Mouse (Mus musculus) lung, adult 2 months (tissue): ENCODE measurements around the gene Nhlrc2. TPM values are rescaled to one million over a fixed set of nuclear protein-coding genes. Genes with fewer than 3 reads are reported as not detected.

Source experiments
- DNase-seq: peaks from one replicate; pipeline ENCODE4 v3.0.0; 2022
- H3K4me1 ChIP-seq: fragments of 200-500 bp; 2 replicates; pipeline ENCODE4 v1.6.1; 2011; ENCODE audit warnings: low read length; ENCODE audit not compliant: control insufficient read depth, insufficient read depth
- H3K4me3 ChIP-seq: fragments of 200-500 bp; replicated peaks from 2 replicates; pipeline ENCODE3; 2011; ENCODE audit warnings: low read depth, mild to moderate bottlenecking, control low read depth, low read length; ENCODE audit errors: extremely low read depth
- CTCF ChIP-seq: fragments of 200-500 bp; IDR thresholded peaks from 2 replicates; pipeline ENCODE4 v1.5.1; 2011; ENCODE audit warnings: mild to moderate bottlenecking, low read length, control low read depth; ENCODE audit not compliant: insufficient read depth
- POLR2A ChIP-seq: fragments of 200-500 bp; IDR thresholded peaks from 2 replicates; pipeline ENCODE4 v1.6.1; 2011; ENCODE audit warnings: low read depth, mild to moderate bottlenecking, control low read depth, low read length, borderline replicate concordance; ENCODE audit errors: extremely low read depth
- WGBS: fragments of 180-500 bp; shearing (Covaris S2); methylation state at CpG from one replicate; pipeline ENCODE4 v1.1.7; 2018; 5-methylcytosine and 5-hydroxymethylcytosine counted together
- polyA plus RNA-seq: library from polyadenylated mRNA; depleted of rRNA; stranded (reverse); fragments of >200 nt; gene quantifications from 2 replicates; pipeline ENCODE4 v1.2.3, GENCODE M21; 2012

The Nhlrc2 gene
- polyA plus RNA-seq, 1 experiment: 28.9 TPM

DNA sequence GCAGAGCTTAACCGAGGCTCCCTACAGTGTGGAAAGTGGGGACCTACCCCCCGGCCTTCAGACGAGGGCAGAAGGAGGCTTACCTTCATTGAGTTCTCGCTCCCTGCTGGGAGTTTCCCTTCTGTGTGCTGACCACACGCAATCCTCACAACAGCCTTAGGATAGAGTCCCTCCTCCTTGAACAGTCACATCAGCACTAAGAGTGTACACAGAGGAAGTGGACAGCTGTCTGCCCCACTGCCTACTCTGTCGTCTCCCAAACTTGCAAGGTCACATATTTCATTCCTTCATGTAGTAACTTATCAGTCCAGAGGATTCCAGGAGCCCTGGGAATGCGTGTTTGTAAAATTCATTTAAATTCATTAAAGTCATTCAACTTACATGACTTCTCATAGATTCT is 52.7 kb downstream of the Nhlrc2 start:
- TF ChIP-seq CTCF (no peak), POLR2A (no peak)
- H3K4me1 ChIP-seq: peaks cover 18% of the 10 kb centered on the region
- 44% methylated on average over 7 of the region's 7 CpGs for WGBS
- DNase-seq: no peak
- H3K4me3 ChIP-seq: no peak overlapping the region

DNA sequence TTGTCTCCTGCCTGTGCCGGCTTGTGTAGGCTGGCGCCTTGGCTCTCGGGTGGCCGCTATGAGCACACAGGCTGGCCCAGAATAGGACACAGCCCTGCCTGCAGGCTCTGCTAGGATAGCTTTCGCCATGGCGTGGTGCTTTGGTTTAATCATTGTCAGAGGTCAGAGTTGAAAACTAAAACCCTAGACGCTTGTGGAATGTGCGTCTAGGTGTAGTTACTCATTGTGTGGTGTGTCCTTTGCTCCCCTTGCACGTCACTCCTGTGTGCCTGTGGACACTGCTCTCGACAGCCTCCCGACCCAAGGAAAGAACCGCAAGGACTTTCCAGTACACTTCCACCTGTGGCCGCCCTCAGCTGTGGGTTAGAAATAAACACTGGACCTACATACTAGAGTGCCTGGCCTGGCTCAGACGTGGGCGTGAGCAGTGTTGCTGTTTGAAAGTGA is 53.9 kb downstream of the Nhlrc2 start:
- TF ChIP-seq CTCF (no peak), POLR2A (no peak)
- WGBS: 57% methylated on average over 15 of the region's 15 CpGs
- no peak overlapping the region for H3K4me3 ChIP-seq
- DNase-seq: peak; percentile 32
- peaks cover 18% of the 10 kb centered on the region for H3K4me1 ChIP-seq

DNA sequence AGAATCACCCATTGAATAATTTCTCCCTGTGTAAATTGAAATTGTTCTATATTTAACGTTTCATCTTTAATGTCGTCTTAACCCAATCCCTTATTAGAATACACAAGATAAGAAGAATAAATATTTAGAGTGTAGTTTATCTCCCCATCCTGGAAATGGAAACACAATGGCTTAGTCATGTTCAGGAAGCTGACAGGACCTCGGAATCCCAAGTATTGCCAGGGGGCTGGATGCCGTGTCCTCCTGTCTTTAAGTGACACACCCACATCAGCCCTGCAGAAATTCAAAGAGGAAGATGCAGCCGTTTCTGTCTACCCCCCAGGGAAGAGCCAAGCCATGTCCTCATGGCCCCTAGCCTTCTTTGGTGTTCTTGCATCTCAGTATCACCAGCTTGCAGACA is 60.9 kb downstream of the Nhlrc2 start:
- 12% methylated on average over 5 of the region's 5 CpGs for WGBS
- no peak for DNase-seq
- TF ChIP-seq CTCF: no peak
- TF ChIP-seq POLR2A: no peak
- H3K4me1 ChIP-seq: peaks cover 13% of the 10 kb centered on the region
- H3K4me3 ChIP-seq: no peak overlapping the region

DNA sequence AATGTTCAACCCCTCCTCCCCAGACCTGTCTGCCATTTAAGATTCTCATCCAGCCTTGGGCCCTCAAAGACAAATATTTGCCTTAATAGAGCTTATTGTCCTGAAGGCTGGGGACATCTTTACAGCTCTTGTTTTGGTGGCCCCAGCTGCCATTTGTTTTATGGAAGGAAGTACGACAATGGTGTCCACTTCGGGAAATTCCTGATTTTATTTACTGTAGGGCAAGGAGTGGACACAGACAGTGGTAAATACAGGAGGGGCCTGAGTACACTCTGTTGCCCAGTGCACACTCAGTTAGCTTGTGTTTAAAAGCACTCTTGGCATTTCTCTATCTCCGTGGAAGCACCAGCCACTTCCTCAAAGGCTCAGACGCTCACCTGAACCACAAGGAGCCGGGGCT is 66.1 kb downstream of the Nhlrc2 start:
- peaks cover 9% of the 10 kb centered on the region for H3K4me1 ChIP-seq
- DNase-seq: no peak
- TF ChIP-seq POLR2A (no peak), CTCF (no peak)
- no peak overlapping the region for H3K4me3 ChIP-seq
- 41% methylated on average over 5 of the region's 5 CpGs for WGBS

DNA sequence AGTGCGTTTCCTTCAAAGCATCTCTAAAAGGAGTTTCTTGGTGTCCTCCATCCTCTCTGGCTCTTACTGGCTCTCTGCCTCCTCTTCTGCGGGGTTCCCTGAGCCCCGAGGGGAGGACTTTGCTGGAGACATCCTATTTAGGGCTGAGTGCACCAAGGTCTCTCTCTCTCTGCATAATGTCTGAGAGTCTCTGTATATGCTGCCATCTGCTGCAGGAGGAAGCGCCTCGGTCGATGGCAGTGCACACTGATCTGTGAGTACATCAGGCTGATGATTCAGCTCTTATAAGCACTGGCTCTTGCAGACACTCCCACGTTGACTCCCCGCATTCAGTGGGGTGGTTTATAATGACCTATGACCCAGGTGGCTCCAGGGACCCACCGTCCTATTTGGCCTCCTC is 70.8 kb downstream of the Nhlrc2 start:
- no peak for DNase-seq
- Histone ChIP-seq H3K4me1 (peaks cover 5% of the 10 kb centered on the region), H3K4me3 (no peak overlapping the region)
- TF ChIP-seq POLR2A (no peak), CTCF (no peak)
- 67% methylated on average over 9 of the region's 9 CpGs for WGBS

DNA sequence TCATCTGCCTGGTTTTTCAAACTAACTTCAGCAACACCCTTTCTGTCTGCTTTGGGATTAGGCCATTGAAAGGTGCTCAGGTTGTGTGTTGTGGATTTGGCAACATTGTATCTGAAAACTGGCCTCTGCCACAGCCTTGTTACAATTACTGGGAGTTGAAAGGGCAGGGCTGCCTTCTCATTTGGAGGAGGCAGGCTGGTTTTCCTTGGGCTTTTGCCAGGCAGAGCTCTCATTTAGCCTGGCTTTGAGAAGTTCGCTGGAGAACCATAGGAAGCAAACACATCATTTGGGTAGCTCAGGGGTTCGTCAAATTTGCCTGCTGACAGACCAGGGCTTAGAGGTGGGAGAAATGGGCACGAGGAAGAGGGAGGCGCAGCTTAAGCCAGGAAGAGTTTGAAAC is 71.5 kb downstream of the Nhlrc2 start:
- no peak overlapping the region for H3K4me3 ChIP-seq
- H3K4me1 ChIP-seq: peaks cover 2% of the 10 kb centered on the region; the same call in 1 of the 2 replicates
- TF ChIP-seq POLR2A (no peak), CTCF (no peak)
- WGBS: 69% methylated on average over 4 of the region's 4 CpGs
- no peak for DNase-seq

DNA sequence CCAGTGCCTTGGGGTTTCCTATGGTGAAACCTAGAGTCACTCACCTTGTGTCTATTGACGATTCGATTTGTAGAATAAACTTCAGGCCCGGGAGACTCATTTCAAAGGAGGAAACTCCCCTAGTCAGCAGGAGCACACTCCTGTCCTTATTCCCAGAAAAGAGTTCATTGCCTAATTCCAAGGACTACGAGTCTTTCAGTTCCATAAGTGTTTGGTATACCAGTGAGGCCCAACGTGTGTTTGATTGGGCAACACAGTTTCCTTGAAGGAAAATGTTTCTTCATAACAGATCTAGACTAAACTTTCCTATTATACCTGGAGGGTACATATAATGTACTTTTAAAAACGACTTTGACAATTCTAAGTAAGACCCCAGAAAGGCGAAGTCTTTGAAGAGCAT is 73.8 kb downstream of the Nhlrc2 start:
- H3K4me3 ChIP-seq: no peak overlapping the region
- no peak for TF ChIP-seq POLR2A
- TF ChIP-seq CTCF: no peak
- 72% methylated on average over 7 of the region's 7 CpGs for WGBS
- peaks cover 2% of the 10 kb centered on the region; the same call in 1 of the 2 replicates for H3K4me1 ChIP-seq
- DNase-seq: no peak

DNA sequence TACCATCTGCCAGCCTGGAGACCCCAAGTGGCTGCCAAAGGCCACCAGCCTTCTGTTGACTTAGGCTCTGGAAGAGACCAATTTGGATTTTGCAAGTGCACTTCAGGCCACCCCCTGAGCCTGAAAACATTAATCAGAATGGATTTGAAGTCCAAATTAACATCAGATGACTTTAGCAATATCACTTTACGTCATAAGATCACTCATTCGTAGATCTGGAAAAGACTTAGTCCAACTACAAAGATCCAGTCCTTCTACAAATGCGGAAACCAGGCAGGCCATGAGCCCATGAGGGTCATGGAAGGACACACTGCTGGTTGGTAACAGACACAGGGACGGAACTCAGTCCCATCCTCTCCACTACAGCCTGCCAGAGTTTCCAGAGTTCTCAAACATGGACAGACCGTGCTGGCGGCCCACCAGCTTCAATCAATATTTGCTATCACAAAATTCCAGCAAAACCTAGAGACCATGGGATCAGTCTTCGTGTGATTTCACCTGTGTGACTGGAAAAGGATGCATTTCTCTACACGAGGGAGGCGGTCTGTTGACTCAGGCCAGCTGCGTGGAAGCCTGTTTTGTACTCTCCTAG is 79.9 kb downstream of the Nhlrc2 start:
- no peak for DNase-seq
- TF ChIP-seq CTCF (no peak), POLR2A (no peak)
- 75% methylated on average over 10 of the region's 10 CpGs for WGBS
- H3K4me1 ChIP-seq: peaks cover 20% of the 10 kb centered on the region
- H3K4me3 ChIP-seq: no peak overlapping the region

DNA sequence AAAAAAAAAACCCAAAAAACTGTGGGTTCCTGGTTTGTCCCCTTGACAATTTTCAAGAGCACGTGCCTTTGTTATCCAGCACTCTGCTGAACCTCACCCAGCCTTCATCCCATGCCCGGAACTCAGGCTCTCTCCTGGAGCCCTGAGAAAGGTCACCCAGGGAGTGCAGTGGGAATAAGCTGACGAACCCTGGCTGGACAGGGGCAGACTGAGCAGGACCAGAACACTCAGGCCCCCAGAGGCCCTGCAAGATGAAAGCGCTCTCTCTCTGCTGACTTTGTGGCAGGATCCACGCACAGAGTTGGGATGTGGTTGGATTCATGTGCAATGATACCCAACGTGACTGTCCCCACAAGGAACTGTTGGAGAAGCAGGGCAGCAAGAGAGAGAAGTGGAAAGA is 81.6 kb downstream of the Nhlrc2 start:
- TF ChIP-seq POLR2A (no peak), CTCF (no peak)
- WGBS: 88% methylated on average over 6 of the region's 6 CpGs
- no peak for DNase-seq
- H3K4me3 ChIP-seq: no peak overlapping the region
- peaks cover 20% of the 10 kb centered on the region for H3K4me1 ChIP-seq

DNA sequence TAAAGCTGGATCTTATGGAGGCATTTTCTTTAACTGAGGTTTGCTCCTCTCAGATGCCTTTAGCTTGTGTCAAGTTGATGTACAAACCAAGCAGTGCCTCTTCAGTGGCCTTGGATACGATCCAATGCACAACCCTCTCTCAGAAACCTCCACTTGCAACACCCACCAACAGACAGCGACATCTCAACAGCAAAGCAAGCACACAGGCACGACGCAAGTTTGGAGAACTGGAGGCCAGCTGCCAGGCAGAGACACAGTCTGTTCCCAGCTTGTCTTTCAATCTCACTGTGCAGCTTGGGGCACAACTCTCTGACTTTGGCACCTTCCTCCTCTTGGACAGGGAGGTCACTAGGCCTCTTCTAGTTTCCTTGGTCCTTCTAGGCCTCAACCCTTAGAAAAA is 83.0 kb downstream of the Nhlrc2 start:
- WGBS: 18% methylated on average over 4 of the region's 4 CpGs
- DNase-seq: peak; percentile 55
- Histone ChIP-seq H3K4me3 (no peak overlapping the region), H3K4me1 (peaks cover 20% of the 10 kb centered on the region)
- no peak for TF ChIP-seq CTCF
- no peak for TF ChIP-seq POLR2A

DNA sequence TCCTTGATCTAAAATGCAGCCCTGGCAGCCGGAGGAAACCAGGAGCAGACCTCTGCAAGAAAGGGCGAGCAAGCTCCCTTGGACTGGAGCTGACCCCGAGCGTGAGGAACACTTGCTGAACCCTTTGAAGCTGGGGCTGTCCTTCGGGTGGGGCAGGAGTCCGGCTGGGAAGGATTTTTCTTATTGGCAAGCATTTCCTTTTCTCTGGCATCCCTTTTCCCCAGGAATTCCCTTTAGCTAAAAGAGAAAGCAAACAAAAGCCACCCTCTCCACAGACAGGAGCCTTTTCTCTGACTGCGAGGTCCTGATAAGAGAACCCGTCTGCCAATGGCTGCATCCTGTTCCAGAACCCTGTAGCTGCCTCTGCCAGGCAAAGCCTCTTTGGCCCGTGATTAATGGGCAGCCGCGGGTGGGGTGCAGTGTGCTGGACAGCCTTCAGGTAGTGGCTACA is 83.4 kb downstream of the Nhlrc2 start:
- DNase-seq: peak; percentile 55
- H3K4me1 ChIP-seq: peaks cover 21% of the 10 kb centered on the region
- WGBS: 10% methylated on average over 11 of the region's 11 CpGs
- TF ChIP-seq POLR2A: no peak
- TF ChIP-seq CTCF: no peak
- no peak overlapping the region for H3K4me3 ChIP-seq
